Mouse (Mus musculus) forebrain, embryonic 16.5 days (tissue): ENCODE results near the gene Fus. TPM values are rescaled to one million over a fixed set of nuclear protein-coding genes. Genes with fewer than 3 reads are reported as not detected.

Source experiments
- ATAC-seq: fragments of 200-750 bp; cut with Nextera tagmentation; 2 replicates; pipeline ENCODE4 v1.8.0; 2017; ENCODE audit warnings: mild to moderate bottlenecking, moderate library complexity
- H3K27ac ChIP-seq: fragments of 300-500 bp; sonication (generic); 2 replicates; pipeline ENCODE4 v1.5.1; 2014; ENCODE audit warnings: low read length, control low read depth
- H3K27me3 ChIP-seq: fragments of 300-500 bp; sonication (generic); replicated peaks from 2 replicates; pipeline ENCODE4 v1.6.1; 2014; ENCODE audit warnings: low read length; ENCODE audit not compliant: control insufficient read depth, insufficient read depth
- H3K36me3 ChIP-seq: fragments of 300-500 bp; sonication (generic); 2 replicates; pipeline ENCODE4 v1.6.1; 2014; ENCODE audit not compliant: control insufficient read depth, insufficient read depth
- H3K4me1 ChIP-seq: fragments of 300-500 bp; sonication (generic); replicated peaks from 2 replicates; pipeline ENCODE4 v1.6.1; 2014; ENCODE audit warnings: low read length; ENCODE audit not compliant: control insufficient read depth, insufficient read depth
- H3K4me2 ChIP-seq: fragments of 300-500 bp; sonication (generic); 2 replicates; pipeline ENCODE4 v1.6.1; 2014; ENCODE audit warnings: mild to moderate bottlenecking, low read length, control low read depth
- H3K4me3 ChIP-seq: fragments of 300-500 bp; sonication (generic); replicated peaks from 2 replicates; pipeline ENCODE4 v1.5.1; 2014; ENCODE audit warnings: mild to moderate bottlenecking, low read length, control low read depth
- H3K9ac ChIP-seq: fragments of 300-500 bp; sonication (generic); replicated peaks from 2 replicates; pipeline ENCODE4 v1.6.1; 2014; ENCODE audit warnings: low read depth, low read length, control low read depth
- H3K9me3 ChIP-seq: fragments of 300-500 bp; sonication (generic); 2 replicates; pipeline ENCODE4 v1.6.1; 2016; ENCODE audit warnings: low read length; ENCODE audit not compliant: control insufficient read depth
- WGBS: fragments of 180-500 bp; shearing (Covaris S2); extraction: QIAGEN DNeasy Blood & Tissue Kit; methylation state at CpG from one replicate; pipeline ENCODE4 v1.1.7; 2014; 5-methylcytosine and 5-hydroxymethylcytosine counted together
- polyA plus RNA-seq: library from polyadenylated mRNA; unstranded; fragments of >200 nt; fragmentation: Nextera tagmentation; extraction: Ambion mirVana; gene quantifications from 2 replicates; pipeline ENCODE4 v1.2.1, GENCODE M21; 2015

Fus gene
- polyA plus RNA-seq, 1 experiment from 2014 or later: 386 TPM

DNA sequence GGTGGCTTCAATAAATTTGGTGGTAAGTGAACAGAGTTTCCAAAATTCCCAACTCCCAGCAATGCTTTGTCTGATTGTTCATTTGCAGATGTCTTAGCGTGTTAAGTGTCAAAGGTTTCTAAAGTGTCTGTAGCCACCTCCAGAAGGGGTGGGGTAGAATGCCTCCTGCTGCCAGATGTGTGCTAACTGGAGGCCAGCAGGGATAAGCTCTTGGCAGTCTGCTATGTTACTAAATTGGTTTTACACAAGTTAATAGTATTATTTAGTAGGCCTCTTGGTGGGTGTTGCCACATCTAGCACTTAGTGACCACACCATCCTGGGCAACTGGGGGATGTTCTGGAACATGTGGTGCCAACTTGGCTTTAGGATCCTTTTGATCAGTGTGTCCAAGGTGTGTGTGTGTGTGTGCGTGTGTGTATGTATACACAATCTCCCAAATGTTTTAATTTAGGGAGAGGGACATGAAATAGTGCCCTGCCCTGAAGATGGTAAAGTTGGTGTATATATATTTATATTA is 7.2 kb downstream of the Fus start:
- Histone ChIP-seq H3K4me1 (peaks cover 8% of the 10 kb centered on the region), H3K27me3 (no peaks in the 10 kb centered on the region), H3K36me3 (peaks cover 67% of the 10 kb centered on the region), H3K4me2 (no peak overlapping the region), H3K27ac (no peak overlapping the region), H3K9me3 (no peaks in the 10 kb centered on the region), H3K4me3 (no peak overlapping the region), H3K9ac (no peak overlapping the region)
- ATAC-seq: no peak
- WGBS: 95% methylated on average over 2 of the region's 2 CpGs

DNA sequence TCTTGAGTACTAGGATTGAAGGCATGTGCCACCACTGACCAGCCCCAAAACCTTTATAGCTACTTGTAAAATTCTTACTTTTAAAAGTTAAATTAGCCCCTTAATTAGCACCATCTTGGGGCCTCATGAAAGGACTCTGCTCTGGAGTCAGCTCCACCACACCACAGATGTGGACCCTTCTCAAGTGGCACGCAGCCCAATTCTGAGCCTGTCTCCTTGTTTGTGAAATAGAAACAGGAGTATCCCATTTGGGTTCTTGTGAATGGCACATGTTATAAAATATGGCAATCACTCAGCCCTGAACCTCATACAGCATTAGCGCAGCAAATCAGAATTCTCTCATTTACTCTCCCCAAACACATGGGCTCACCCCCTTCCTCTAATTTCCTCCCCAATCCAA is 11.6 kb downstream of the Fus start:
- Histone ChIP-seq H3K4me3 (no peak overlapping the region), H3K27me3 (no peaks in the 10 kb centered on the region), H3K4me2 (no peak overlapping the region), H3K9ac (no peak overlapping the region), H3K36me3 (peaks cover 74% of the 10 kb centered on the region), H3K9me3 (no peaks in the 10 kb centered on the region), H3K4me1 (0 out of 2 replicates have a peak, but pooled peaks cover 2% of the 10 kb centered on the region), H3K27ac (no peak overlapping the region)
- no peak for ATAC-seq
- WGBS: 93% methylated on average over 2 of the region's 2 CpGs

DNA sequence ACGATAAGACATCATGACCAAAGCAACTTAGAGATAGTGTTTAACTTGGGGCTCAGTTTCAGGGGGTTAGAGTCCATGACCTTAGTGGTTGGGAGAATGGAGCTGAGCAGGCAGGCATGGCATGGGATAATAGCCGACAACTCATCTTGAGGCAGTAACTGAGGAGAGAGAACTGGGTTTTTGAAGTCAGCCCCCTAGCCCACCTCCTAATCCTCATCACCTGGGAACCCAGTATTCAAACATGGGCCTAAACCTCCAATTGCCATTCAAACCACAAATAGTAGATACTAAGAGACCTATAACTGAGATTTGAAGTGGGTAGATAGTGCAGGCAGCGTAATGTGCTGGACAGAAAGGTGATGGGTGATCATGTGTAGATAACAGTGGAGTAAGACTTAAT is 13.3 kb downstream of the Fus start:
- Histone ChIP-seq H3K9ac (no peak overlapping the region), H3K9me3 (no peaks in the 10 kb centered on the region), H3K27me3 (no peaks in the 10 kb centered on the region), H3K36me3 (peaks cover 68% of the 10 kb centered on the region), H3K27ac (no peak overlapping the region), H3K4me3 (no peak overlapping the region), H3K4me1 (no peaks in the 10 kb centered on the region), H3K4me2 (no peak overlapping the region)
- ATAC-seq: no peak
- WGBS: 85% methylated on average over 3 of the region's 3 CpGs

DNA sequence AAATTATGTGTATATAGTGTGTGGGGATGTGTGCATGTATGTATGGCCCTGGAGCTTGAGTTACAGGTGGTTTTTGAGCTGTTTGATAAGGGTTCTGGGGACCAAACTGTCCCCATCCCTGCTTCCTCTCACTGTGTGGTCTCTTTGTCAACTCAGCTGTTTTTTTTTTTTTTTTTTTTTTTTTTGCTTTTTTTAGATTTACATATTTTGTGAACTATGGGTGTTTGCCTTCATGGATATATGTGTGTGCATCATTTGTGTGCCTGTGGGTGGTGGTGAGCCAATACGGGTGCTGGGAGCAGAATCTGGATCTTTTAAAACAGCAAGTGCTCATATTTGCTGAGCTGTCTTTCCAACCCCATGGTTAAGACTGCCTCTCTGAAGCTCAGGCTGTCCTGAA is 21.6 kb downstream of the Fus start:
- no peak overlapping the region for H3K9ac ChIP-seq
- H3K4me3 ChIP-seq: no peak overlapping the region
- H3K36me3 ChIP-seq: peaks cover 14% of the 10 kb centered on the region
- no peak overlapping the region for H3K27ac ChIP-seq
- H3K4me2 ChIP-seq: no peak overlapping the region
- ATAC-seq: no peak
- H3K4me1 ChIP-seq: no peaks in the 10 kb centered on the region
- no peaks in the 10 kb centered on the region for H3K27me3 ChIP-seq
- no peaks in the 10 kb centered on the region for H3K9me3 ChIP-seq
- 95% methylated on average over 1 of the region's 1 CpGs for WGBS

DNA sequence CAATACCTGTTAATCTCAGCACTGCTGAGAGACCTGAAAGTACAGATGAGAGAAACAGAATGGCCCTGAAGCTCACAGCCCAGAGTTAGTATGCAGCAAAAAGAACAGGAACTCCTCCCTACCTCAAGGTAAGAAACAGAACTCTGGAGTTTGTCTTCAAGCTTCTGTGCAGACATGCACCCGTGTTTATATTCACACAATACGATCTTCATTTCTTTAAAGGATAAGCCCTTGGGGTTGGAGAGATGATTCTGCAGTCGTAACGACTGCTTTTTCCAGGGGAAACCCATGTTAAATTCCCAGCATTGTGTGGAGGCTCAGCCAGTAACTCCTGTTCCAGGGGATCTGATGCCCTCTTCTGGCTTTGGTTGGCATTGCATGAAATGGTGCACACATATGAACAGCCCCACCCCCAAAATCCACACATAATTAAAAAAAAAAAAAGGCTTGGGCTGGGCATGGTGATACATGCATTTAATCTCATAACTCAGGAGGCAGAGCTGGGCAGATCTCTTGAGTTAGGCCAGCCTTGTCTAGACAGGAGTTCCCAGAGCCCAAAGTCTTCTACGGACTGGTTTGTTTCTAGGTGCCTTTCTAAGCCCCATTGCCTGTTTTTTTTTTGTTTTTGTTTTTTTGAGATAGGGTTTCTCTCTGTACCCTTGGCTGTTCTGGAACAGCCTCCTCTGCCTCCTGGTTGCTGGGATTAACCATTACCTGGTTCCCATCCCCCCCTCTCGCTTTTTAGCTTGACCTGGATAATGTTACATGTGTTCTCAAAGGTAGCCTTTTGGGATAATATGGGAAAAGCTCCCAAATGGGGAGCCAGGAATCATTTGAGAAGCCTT is 24.6 kb downstream of the Fus start:
- no peaks in the 10 kb centered on the region for H3K27me3 ChIP-seq
- peak; percentile 70 for ATAC-seq
- H3K4me2 ChIP-seq: no peak overlapping the region
- no peak overlapping the region for H3K4me3 ChIP-seq
- 45% methylated on average over 6 of the region's 6 CpGs for WGBS
- H3K4me1 ChIP-seq: no peaks in the 10 kb centered on the region
- no peaks in the 10 kb centered on the region for H3K9me3 ChIP-seq
- H3K27ac ChIP-seq: no peak overlapping the region
- no peak overlapping the region for H3K9ac ChIP-seq
- peaks cover 4% of the 10 kb centered on the region for H3K36me3 ChIP-seq

DNA sequence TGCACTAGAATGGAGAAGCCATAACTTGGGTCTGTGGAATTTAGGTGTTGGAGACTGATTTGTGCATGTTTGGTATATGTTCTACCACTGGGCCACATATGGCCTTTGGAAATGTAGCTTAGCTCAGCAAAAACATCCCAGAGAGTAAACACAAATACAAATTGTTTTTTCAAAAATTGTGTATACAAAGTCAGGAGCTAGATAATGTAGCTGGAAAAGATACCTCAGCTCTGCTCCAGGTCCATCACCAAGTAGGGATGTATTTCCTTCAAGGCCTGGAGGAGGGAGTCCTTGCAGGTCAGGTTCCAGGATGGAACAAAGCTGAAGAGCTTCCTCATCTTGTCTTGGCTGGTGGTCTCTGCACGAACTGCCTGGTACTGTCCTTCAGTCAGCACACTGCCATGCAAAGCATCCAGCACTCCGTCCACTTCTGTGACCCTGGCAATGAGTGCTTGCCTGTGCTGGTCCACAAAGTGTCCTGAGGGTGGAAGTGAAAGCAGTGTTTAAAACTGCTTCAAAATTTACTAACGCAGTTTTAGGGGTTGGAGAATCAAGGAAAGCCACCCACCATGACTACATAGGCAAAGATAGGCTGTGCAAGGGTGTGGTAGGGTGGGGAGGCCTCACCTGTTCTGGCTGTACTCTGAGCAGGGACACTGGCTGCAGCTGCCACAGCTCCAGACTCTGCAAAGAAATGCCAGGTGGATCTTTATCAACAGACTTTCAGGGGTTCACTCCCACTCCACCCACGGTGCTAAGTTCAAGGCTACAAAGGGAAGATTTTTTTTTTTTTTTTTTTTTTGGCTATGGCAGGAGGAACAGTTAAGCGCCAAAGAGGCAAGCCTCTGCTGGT is 25.5 kb downstream of the Fus start:
- Histone ChIP-seq H3K4me2 (no peak overlapping the region), H3K9ac (no peak overlapping the region), H3K27me3 (no peaks in the 10 kb centered on the region)

DNA sequence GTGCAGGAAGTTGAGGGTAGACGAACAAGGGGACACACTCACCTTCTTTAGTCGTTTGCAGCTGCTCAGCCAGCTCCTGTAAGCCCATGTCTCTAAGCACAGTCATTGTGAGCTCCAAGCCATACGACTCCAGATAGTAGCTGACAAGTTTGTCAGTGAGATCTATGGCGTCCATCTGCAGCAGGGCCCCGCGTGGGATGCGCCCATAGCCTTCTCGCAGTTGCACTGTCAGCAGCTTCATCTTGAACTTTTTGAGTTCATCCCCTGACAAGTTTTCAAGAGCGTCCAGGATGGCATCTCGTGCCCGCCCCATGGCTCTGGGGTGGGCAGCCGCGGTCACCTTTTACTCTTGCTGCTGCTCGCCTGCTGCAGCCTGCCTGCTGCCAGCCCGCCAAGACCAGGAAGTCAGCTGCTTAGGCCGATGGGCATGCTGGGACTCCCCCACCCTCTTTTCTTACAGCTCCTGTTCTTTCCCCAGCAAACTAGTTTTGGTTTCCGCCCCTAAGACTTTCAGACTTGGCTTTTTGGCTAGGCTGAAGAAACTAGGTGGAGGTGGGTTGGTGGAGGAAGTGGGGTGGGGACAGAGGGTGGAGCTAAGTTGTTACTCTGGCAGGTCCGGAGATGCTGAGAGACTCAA is 26.2 kb downstream of the Fus start, which contains the start of gene Pycard:
TSS of gene Pycard (minus strand) at position 527 of the 637 bp plus-strand sequence.
- Histone ChIP-seq H3K4me3 (no peak within 1 kb of the TSS), H3K9me3 (no peaks in the 10 kb centered on the region), H3K4me2 (0 out of 2 replicates have a peak within 1 kb of the TSS, but pooled peaks have one; percentile 5), H3K27me3 (no peaks in the 10 kb centered on the region), H3K4me1 (no peaks in the 10 kb centered on the region), H3K36me3 (no peaks in the 10 kb centered on the region; the same call in 1 of the 2 replicates), H3K27ac (no peak within 1 kb of the TSS), H3K9ac (no peak within 1 kb of the TSS)
- ATAC-seq: no peak
- 23% methylated on average over 18 of the region's 18 CpGs for WGBS

More for the DNA sequence above, 25.5 kb downstream of the Fus start:
- no peak overlapping the region for H3K4me3 ChIP-seq
- no peaks in the 10 kb centered on the region for H3K4me1 ChIP-seq
- no peak for ATAC-seq
- H3K36me3 ChIP-seq: no peaks in the 10 kb centered on the region; the same call in 1 of the 2 replicates
- H3K9me3 ChIP-seq: no peaks in the 10 kb centered on the region
- H3K27ac ChIP-seq: no peak overlapping the region
- WGBS: 50% methylated on average over 5 of the region's 5 CpGs

DNA sequence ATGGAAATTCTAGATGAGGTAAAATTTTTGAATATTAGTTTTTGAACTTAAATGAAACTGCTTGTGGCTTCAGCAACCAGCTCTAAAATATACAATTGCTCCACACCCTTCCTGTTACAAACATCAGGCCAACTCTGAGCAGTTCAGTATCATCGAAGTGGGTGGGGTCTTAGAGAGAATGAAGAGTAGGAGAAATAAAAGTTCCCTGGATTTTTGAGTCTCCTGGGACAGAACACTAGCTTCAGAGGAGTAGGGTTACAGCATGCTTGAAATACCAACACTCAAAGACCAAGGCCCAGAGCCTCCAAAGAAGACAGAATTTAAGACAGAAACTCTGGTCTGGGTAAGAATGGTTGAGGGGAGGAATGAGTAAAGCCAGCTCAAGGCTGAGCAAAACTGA is 32.2 kb downstream of the Fus start:
- WGBS: 79% methylated on average over 1 of the region's 1 CpGs
- no peak for ATAC-seq
- Histone ChIP-seq H3K36me3 (no peaks in the 10 kb centered on the region), H3K4me1 (no peaks in the 10 kb centered on the region), H3K9me3 (no peaks in the 10 kb centered on the region), H3K4me3 (no peak overlapping the region), H3K9ac (no peak overlapping the region), H3K27me3 (no peaks in the 10 kb centered on the region; the same call in 1 of the 2 replicates), H3K4me2 (no peak overlapping the region), H3K27ac (no peak overlapping the region)
